Mouse (Mus musculus) CD4-positive, CD25-positive, alpha-beta regulatory T cell, adult 2 months (primary cell): Measurements from ENCODE around the gene Med21.

Source experiments
- DNase-seq: peaks from one replicate; pipeline ENCODE4 v3.0.0-alpha.2; 2012; ENCODE audit warnings: low read depth, low spot score

Med21 gene

DNA sequence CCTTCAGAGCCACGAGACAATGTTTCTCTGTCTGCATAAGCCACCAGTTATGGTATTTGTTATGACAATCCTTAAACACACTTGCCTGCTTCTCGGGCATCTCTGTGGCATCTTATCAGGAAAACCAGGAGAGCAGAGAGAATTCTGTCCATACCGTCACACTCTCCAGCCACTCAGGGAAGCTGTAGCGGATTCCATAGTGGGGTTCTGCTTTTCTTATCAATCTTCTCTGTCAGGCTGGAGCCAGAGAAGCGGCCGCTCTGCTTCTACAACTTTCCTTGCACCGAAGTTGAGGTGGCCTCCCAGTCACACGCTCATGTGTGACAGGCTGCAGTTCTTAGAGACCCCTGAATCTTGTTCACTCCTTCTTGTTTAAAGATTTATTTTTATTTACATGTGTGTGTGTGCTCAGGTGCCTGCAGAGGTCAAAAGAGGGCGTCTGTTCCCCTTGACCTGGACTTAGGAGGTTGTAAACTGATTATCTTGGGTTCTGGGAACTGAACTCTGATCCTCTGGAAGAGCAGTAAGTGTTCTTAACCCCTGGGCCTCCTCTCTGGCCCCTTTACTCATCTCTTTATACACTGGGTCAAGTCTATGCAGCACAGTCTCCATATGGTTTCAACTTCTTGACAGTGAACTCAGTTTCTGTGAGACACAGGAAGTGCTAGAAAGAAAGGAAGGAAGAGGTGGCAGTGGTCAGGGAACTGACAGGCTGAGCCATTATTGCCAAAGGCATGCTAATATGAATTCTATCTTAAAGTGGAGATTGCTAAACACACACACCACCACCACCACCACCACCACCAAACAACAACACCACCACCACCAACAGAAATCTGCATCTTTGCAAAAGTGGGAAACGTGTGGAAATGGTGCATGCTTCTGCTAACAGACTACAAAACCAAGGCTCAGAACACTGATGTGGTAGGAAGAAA is 36.1 kb downstream of the Med21 start:
- DNase-seq, result no peak

DNA sequence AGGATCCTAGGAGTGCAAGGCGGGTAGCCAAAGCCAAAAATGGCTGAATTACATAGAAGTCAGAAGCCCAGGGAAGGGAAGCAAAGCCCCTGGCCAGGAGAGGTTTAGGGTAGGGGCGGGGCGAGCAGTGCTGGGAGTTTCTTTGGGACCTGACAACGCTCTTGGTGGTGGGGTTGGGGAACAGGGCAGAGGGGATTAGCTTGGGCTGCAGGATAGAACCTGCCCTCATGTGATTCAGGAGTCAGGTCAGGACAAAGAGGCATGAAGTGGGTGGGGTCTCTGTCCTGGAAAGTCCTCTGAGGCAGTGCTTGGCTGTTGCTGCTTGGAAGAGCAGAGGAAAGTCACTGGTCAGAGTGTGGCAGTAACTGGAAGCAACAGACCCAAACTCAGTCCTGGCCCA is 41.5 kb downstream of the Med21 start:
- no peak for DNase-seq

DNA sequence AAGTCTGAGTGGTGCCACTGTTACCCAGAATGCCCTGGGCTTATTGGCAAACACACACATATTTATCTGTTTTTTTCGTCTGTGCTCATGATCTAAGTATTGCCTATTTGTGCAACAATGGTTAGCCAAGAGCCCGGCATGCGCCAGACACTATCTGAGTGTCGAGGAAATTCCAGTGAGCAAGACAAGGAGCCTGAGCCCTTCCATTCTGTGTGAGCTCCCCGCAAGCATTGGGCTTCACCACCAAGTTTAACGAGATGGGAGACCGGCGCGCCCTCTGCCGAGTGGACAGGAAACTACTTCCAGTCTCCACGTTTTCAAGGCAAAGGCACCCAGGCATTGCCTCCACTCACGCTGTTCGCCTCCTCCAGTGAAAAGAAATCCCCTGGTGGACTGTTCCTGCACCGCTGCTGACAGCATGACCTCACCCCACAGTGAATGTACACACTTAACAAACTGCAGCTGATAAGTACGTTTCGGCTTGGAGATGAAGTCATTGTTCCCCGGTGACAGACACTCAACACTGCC is 43.5 kb downstream of the Med21 start:
- peak; percentile 45 for DNase-seq

DNA sequence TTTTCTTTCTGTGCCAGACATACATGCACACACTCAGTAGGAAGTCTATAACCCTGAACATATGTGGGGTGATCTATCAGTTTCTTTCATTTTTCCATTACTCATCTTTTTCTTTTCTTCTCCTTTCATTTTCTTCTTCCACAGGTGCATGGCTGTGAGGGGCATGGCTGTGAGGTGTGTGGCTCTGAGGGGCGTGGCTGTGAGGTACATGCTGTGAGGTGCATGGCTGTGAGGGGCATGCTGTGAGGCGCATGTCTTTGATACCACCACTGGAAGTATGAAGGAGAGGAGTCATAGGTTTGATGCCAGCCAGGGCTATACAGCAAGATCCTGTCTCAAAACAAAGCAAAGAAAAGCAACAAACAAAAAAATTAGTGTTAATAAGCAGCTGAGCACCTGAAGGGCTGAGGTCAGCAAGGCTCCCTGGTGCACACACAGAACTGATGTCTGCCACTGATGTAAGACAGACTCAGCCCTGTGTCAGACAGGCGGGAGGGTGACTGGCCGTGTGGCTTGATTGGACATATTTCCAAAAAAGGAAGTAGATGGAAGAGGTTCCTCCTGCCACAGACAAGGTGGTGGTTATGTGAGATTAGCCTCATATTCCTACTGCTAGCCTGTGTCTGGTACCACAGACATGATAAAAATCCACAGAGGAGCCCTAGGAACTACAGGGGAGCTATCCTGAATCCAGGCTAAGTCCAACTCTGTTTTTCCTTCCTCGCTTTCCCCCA is 44.3 kb downstream of the Med21 start:
- no peak for DNase-seq

DNA sequence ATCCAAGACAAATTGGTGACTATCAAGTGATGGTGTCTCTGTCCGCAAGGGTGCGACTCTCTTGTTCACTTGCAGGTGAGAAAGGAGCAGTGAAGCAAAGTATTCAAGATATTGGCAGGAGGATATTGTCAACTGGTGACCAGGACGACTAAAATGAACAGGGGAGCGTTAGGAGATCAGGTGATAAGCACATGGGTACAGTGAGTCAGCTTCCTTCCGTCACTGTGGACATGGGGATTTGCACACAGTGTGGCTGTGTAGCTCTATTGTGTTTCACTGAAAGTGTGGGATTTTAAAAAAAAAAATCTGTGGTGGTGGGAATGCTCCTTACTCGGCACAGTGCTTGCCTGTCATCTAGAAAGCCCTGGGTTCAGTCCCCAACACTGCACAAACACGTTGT is 45.7 kb downstream of the Med21 start:
- DNase-seq, result no peak

DNA sequence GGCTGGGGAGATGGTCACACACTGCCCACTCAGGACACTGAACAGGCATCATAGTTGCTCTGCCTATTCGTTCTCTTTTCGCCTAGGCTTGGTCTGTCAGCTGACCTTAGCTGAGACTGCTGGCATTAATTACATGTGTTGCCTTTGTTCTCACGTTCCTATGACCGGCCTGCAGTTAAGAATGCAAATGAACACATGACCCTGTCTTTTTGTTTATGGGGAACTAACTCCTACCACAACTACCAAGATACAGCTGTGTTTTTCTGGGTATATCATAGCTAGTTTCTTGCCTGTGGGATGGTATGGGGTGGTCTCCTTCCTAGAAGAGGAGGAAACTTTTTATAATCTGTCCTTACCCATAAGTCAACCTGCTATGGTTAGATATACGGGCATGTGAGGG is 46.5 kb downstream of the Med21 start:
- DNase-seq, result no peak

DNA sequence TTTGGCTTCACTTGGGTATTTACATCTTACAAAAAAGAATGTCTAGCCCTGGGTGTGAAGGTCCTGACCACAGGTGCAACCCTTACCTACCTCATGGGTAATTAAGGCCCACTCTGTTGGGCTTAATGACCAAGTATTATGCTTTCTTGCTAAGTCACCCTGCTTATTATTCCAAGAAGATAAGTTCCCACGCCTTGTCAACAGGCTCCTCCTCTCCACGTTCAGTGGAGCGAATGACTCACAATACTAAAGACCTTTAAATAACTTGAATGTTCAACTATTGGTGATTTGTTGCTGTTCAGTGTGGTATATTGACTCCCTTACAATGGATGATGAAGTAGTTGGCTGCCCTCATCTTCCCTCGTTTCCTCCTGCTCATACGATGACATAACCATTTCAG is 55.4 kb downstream of the Med21 start:
- no peak for DNase-seq

DNA sequence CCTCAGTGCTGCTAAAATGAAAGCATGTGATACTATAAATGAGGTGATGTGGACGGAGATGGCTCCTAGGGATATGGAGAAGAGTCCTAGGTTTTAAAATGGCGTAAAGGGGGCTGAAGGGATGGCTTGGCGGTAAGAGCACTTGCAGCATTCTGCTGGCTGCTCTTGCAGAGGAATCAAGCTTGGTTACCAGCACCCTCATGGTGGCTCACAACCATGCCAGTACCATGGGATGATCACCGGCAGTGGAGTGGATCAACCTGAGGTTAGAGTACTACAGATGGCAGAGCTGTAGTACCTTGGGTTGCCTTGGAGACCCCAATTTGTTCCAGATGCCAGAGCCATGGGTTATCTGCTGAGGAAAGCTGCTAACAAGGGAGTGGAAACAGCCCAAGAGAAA is 56.0 kb downstream of the Med21 start:
- DNase-seq, result no peak
